Mouse (Mus musculus) MEL (cell line): Measurements from ENCODE around the gene Sdr39u1. TPM values are rescaled to one million over a fixed set of nuclear protein-coding genes. Genes with fewer than 3 reads are reported as not detected.

Source experiments
- DNase-seq: peaks from one replicate; pipeline ENCODE4 v3.0.0; 2011; ENCODE audit warnings: low read depth, low spot score
- H3K27ac ChIP-seq: 2 replicates; pipeline ENCODE4 v1.5.1; 2012; ENCODE audit warnings: low read depth, mild to moderate bottlenecking, control low read depth, low read length, moderate library complexity; ENCODE audit not compliant: control insufficient read depth
- H3K27me3 ChIP-seq, 2 experiments: fragments of 150-350 bp in 1 of 2; sonication (generic) in 1 of 2; 2 replicates each; pipeline ENCODE4 v1.6.1; 2012; ENCODE audit warnings: low read length in 2 of 2, mild to moderate bottlenecking in 2 of 2, improper control_type of control experiment in 1 of 2, moderate library complexity in 1 of 2; ENCODE audit not compliant: insufficient read depth in 2 of 2, control insufficient read depth in 1 of 2
- H3K36me3 ChIP-seq, 2 experiments: 2 replicates each; pipeline ENCODE4 v1.6.1; 2012 to 2014; ENCODE audit warnings: low read length in 2 of 2, improper control_type of control experiment in 1 of 2, inconsistent platforms in 1 of 2, mild to moderate bottlenecking in 1 of 2; ENCODE audit not compliant: insufficient read depth in 2 of 2, control insufficient read depth in 1 of 2
- H3K4me1 ChIP-seq, 2 experiments: fragments of 150-350 bp in 1 of 2; sonication (generic) in 1 of 2; 2 replicates each; pipeline ENCODE4 v1.6.1; 2012; ENCODE audit warnings: low read length in 2 of 2, improper control_type of control experiment in 1 of 2, mild to moderate bottlenecking in 1 of 2; ENCODE audit not compliant: insufficient read depth in 2 of 2, control insufficient read depth in 1 of 2
- H3K4me3 ChIP-seq, 2 experiments: fragments of 150-350 bp in 1 of 2; sonication (generic) in 1 of 2; 2 replicates each; pipeline ENCODE4 v1.5.1; 2012; ENCODE audit warnings: low read depth in 2 of 2, low read length in 2 of 2, mild to moderate bottlenecking in 2 of 2, moderate library complexity in 2 of 2, control low read depth in 1 of 2, improper control_type of control experiment in 1 of 2; ENCODE audit not compliant: control insufficient read depth in 1 of 2, insufficient read depth in 1 of 2
- H3K79me2 ChIP-seq: 2 replicates; pipeline ENCODE4 v1.6.1; 2012; ENCODE audit warnings: mild to moderate bottlenecking, low read length, moderate library complexity; ENCODE audit not compliant: control insufficient read depth, poor library complexity, insufficient read depth
- H3K9ac ChIP-seq: 2 replicates; pipeline ENCODE4 v1.6.1; 2012; ENCODE audit warnings: low read depth, mild to moderate bottlenecking, control low read depth, low read length, moderate library complexity; ENCODE audit not compliant: control insufficient read depth, poor library complexity, severe bottlenecking
- H3K9me3 ChIP-seq: fragments of 150-350 bp; sonication (generic); replicated peaks from 2 replicates; pipeline ENCODE4 v1.6.1; 2012; ENCODE audit warnings: mild to moderate bottlenecking, low read length, improper control_type of control experiment, moderate library complexity; ENCODE audit not compliant: insufficient read depth
- CHD2 ChIP-seq: IDR thresholded peaks from 2 replicates; pipeline ENCODE4 v1.6.1; 2011; ENCODE audit warnings: low read length, improper control_type of control experiment
- CTCF ChIP-seq, 3 experiments: IDR thresholded peaks in 2 of 3; conservative IDR thresholded peaks in 1 of 3; 2 replicates each; pipeline ENCODE4 v1.5.1; 2011 to 2012; ENCODE audit warnings: low read length in 3 of 3, low read depth in 2 of 3, mild to moderate bottlenecking in 2 of 3, improper control_type of control experiment in 1 of 3, inconsistent platforms in 1 of 3, mixed read lengths in 1 of 3, moderate library complexity in 1 of 3; ENCODE audit not compliant: control insufficient read depth in 1 of 3, insufficient read depth in 1 of 3, poor library complexity in 1 of 3, severe bottlenecking in 1 of 3
- GATA1 ChIP-seq: IDR thresholded peaks from 2 replicates; pipeline ENCODE4 v1.6.1; 2011; ENCODE audit warnings: low read depth, low read length, improper control_type of control experiment
- MAZ ChIP-seq: IDR thresholded peaks from 2 replicates; pipeline ENCODE4 v1.6.1; 2012; ENCODE audit warnings: low read depth, mild to moderate bottlenecking, inconsistent platforms, low read length, improper control_type of control experiment
- MEF2A ChIP-seq: IDR thresholded peaks from 2 replicates; pipeline ENCODE4 v1.6.1; 2014; ENCODE audit warnings: low read depth, mild to moderate bottlenecking, inconsistent platforms, low read length, improper control_type of control experiment; ENCODE audit not compliant: poor library complexity, insufficient replicate concordance, severe bottlenecking; ENCODE audit errors: extremely low read depth
- MXI1 ChIP-seq: IDR thresholded peaks from 2 replicates; pipeline ENCODE4 v1.6.1; 2011; ENCODE audit warnings: mild to moderate bottlenecking, low read depth, low read length, improper control_type of control experiment
- POLR2A ChIP-seq, 2 experiments: IDR thresholded peaks; 2 replicates each; pipeline ENCODE4 v1.6.1; 2011 to 2012; ENCODE audit warnings: low read length in 2 of 2, mild to moderate bottlenecking in 2 of 2, control low read depth in 1 of 2, improper control_type of control experiment in 1 of 2, low read depth in 1 of 2, moderate library complexity in 1 of 2; ENCODE audit not compliant: control insufficient read depth in 1 of 2, insufficient read depth in 1 of 2, poor library complexity in 1 of 2
- UBTF ChIP-seq: IDR thresholded peaks from 2 replicates; pipeline ENCODE4 v1.6.1; 2012; ENCODE audit warnings: low read depth, mild to moderate bottlenecking, inconsistent platforms, low read length, improper control_type of control experiment, moderate library complexity, borderline replicate concordance; ENCODE audit not compliant: insufficient read depth
- polyA plus RNA-seq, 2 experiments: library from polyadenylated mRNA; stranded (reverse) in 1 of 2; unstranded in 1 of 2; fragments of >175 nt in 1 of 2; fragments of >200 nt in 1 of 2; gene quantifications; 2 replicates each; pipeline versions ENCODE4 v1.2.1 to v1.2.4; 2012; ENCODE audit warnings: low replicate concordance in 2 of 2, low read depth in 1 of 2; ENCODE audit not compliant: insufficient read length in 2 of 2, insufficient read depth in 1 of 2, missing spikeins in 1 of 2
- total RNA-seq: library from RNA; depleted of rRNA; stranded (reverse); fragments of 300-350 nt; gene quantifications from 2 replicates; pipeline ENCODE4 v1.2.3, GENCODE M21; 2012; rRNA removed

Sdr39u1 gene
- total RNA-seq (1.1 TPM in 2 replicates), polyA plus RNA-seq (1 to 10 TPM in 1 of 2 experiments, not detected in 1; 2.3 TPM)

- TF ChIP-seq UBTF: no peak
- TF ChIP-seq CHD2: no peak
- no peak for TF ChIP-seq CTCF (IDR thresholded peaks at IDR 0.05 in 2 of 3, conservative IDR thresholded peaks at IDR 0.05 in 1 of 3; ENCODE audit: control insufficient read depth in 1 of 3, insufficient read depth in 1 of 3, low read depth in 2 of 3, low read length in 3 of 3, poor library complexity in 1 of 3, severe bottlenecking in 1 of 3)
- no peak for TF ChIP-seq MAZ
- TF ChIP-seq MXI1: no peak
- TF ChIP-seq, all 39 proteins: peak for 0
- Histone ChIP-seq H3K4me1 (peaks cover 0 to 5% of the 10 kb centered on the region in 2 experiments; a peak in 2 of 4 replicates), H3K9me3 (no peaks in the 10 kb centered on the region), H3K9ac (no peak within 1 kb of the TSS), H3K79me2 (no peaks in the 10 kb centered on the region), H3K27me3 (peaks cover 0 to 2% of the 10 kb centered on the region in 2 experiments; a peak in 1 of 4 replicates), H3K4me3 (no peak within 1 kb of the TSS), H3K36me3 (no peaks in the 10 kb centered on the region; a peak in 1 of 4 replicates), H3K27ac (no peak within 1 kb of the TSS)
- no peak for DNase-seq
These were observed at the start of gene Sdr39u1 for GRCm38 (mm10) chr14:55899701-55900413. Sdr39u1 (minus strand) TSS chr14:55900293.

DNA sequence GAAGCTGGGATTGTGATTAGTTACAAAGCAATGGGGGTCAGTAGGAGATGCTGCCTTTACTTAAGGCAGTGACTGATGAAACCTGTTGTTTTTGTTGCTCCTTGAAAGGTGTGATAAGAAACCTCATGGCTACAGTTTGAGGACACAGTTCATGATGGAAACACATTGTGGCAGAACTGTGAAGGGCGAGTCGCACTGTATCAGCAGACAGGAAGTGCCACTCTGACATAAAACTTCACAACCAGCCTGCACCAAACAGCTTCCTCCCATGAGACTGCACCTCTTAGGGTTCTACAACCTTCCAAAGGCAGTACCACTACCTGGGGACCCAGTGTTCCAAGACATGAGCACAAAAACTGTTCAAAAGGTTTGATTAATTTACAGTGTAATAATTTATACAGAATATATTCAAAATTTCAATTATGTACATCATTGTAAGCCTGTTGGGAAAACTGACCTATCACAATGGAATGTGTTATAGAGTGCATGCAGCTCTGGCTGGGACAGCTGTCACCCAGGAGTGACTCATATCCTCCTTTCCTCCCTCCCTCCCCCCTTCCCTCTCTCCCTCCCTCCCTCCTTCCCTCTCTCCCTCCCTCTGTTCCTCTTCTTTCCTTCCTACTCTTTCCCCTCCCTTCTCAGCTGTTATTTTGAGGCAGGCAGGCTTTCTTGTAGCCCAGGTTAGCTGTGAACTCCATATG is 46.3 kb upstream of the Sdr39u1 start:
- DNase-seq: no peak
- Histone ChIP-seq H3K4me3 (no peak overlapping the region), H3K79me2 (no peaks in the 10 kb centered on the region), H3K9ac (no peak overlapping the region), H3K36me3 (no peaks in the 10 kb centered on the region), H3K9me3 (no peaks in the 10 kb centered on the region), H3K27ac (no peak overlapping the region), H3K27me3 (peaks cover 29 to 37% of the 10 kb centered on the region in 2 experiments), H3K4me1 (peaks cover 0 to 5% of the 10 kb centered on the region in 2 experiments; a peak in 1 of 4 replicates)
- no peak for TF ChIP-seq UBTF

DNA sequence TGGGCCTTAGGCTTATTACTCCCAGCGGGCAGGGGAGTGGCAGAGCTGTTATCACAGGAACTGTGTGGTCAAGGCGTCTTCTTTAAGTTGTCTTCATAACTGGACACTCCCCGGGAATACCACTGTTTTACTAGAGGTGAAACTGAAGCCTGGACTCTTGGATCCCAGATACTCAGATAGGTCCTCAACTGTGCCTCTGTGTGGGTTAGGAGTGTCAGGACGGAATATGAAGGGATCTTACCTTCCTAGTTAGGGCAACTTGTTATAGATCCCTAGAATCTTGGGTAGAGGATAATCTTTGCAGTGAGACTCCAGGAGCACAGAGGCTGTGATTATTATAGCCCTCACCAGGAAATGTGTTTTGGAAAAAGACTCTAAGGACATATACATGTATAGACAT is 44.5 kb upstream of the Sdr39u1 start, which contains the start of gene Cma1:
TSS of gene Cma1 (minus strand) at position 101 of the 400 bp plus-strand sequence.
- no peaks in the 10 kb centered on the region for H3K4me1 ChIP-seq
- H3K27ac ChIP-seq: no peak within 1 kb of the TSS
- no peaks in the 10 kb centered on the region for H3K36me3 ChIP-seq
- H3K9ac ChIP-seq: no peak within 1 kb of the TSS
- no peak for DNase-seq
- no peaks in the 10 kb centered on the region for H3K9me3 ChIP-seq
- no peaks in the 10 kb centered on the region for H3K79me2 ChIP-seq
- H3K4me3 ChIP-seq: no peak within 1 kb of the TSS
- peaks cover 29 to 47% of the 10 kb centered on the region in 2 experiments for H3K27me3 ChIP-seq
- TF ChIP-seq MEF2A (no peak), GATA1 (no peak), POLR2A (IDR thresholded peaks at IDR 0.05; ENCODE audit: control insufficient read depth in 1 of 2, insufficient read depth in 1 of 2, low read depth in 1 of 2, low read length in 2 of 2, poor library complexity in 1 of 2) (no peak), CTCF (IDR thresholded peaks at IDR 0.05 in 2 of 3, conservative IDR thresholded peaks at IDR 0.05 in 1 of 3; ENCODE audit: control insufficient read depth in 1 of 3, insufficient read depth in 1 of 3, low read depth in 2 of 3, low read length in 3 of 3, poor library complexity in 1 of 3, severe bottlenecking in 1 of 3) (no peak)
